Mouse (Mus musculus) brain, embryonic 14.5 days (tissue): ENCODE data around the gene Ube2m.

Experiments used
- CTCF ChIP-seq: fragments of 200-500 bp; IDR thresholded peaks from 2 replicates; pipeline ENCODE4 v1.5.1; 2012; ENCODE audit warnings: inconsistent platforms, mild to moderate bottlenecking, moderate library complexity, borderline replicate concordance; ENCODE audit not compliant: insufficient read depth, insufficient read length; ENCODE audit errors: extremely low read depth
- POLR2A ChIP-seq: fragments of 200-500 bp; IDR thresholded peaks from 2 replicates; pipeline ENCODE4 v1.6.1; 2012; ENCODE audit warnings: mild to moderate bottlenecking, inconsistent platforms, borderline replicate concordance; ENCODE audit not compliant: poor library complexity, insufficient read depth, insufficient read length, severe bottlenecking; ENCODE audit errors: extremely low read depth

DNA sequence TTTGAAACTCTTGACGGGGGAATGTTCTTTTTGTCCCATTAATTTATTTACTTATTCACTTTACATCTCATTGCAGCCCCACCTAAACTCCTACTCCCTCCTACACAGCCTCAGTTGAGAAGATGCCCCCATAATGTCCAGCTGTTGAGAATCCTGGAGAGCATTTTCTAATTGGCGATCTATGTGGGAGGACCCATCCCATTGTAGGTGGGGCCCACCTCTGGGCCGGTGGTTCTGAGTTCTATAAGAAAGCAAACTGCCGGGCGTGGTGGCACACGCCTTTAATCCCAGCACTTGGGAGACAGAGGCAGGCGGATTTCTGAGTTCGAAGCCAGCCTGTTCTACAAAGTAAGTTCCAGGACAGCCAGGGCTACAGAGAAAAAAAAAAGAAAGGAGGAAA lies 51.2 kb downstream of the Ube2m start:
- TF ChIP-seq POLR2A, result no peak
- TF ChIP-seq CTCF, result no peak
